Comparison of ENCODE assay signal across 11 mouse cellular contexts in the genomic region with DNA sequence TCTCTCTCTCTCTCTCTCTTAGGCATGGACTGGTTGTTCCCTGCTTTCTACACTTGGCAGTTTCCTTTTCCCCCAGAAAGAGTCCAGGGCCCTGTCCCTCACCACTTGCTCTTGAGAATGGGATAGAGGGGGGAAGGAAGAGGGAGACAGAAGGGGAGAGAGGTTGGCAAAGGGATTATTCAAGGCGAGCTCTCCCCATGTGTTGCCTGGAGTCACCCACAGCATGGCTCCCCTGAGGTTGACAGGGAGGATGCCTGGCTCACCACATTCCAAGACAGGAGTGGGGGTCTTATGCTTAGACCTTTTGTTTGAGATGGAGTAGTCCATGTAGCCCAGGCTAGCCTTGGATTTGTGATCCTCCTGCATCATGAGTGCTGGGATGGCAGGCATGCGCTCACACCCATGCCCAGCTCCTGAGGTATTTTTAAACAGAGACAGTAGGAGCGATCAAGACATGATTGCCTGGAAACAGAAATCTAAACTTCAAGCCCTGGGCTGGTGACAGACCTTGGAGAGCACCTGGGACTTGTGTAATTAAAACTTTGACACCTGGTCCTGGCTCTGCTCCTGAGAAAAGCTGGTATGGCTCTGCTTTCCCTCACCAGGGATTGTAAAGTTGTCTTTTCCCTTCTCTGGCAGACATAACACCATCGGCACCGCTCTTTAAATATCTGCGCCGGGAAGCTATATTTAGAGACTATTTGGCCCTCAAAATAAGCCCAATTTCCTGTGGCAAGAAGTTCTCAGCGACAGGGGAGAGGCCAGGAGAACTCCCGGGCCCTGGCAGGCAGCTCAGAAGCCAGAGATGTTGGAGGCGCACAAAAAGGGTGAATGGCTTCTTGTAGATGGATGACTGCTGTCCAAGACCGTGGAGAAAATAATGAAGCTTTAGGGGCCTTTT. TPM values are rescaled to one million over a fixed set of nuclear protein-coding genes. Genes with fewer than 3 reads are reported as not detected.
A peak's percentile ranks its signal among the peaks of the same experiment; 100 is the strongest.
DNase-seq lines count a peak whose midpoint lies in the region; ATAC-seq and TF ChIP-seq lines count a peak whose summit lies in the region.
"Had no signal": no experiment of that assay in that cellular context is flagged by ENCODE, and none has a peak within 500 bp of the region (broad histone marks: within the 10 kb centered on the region; RNA-seq: fewer than 3 reads in every experiment).

No protein-coding gene starts in this region.

- peaks cover 21% of the 10 kb centered on the region; the same call in 1 of the 2 replicates for H3K4me1 ChIP-seq in lung, embryonic 15.5 days
- H3K4me1 ChIP-seq in lung, adult 2 months (ENCODE audit: control insufficient read depth, insufficient read depth, low read length), result peaks cover 13% of the 10 kb centered on the region
- peaks cover 22% of the 10 kb centered on the region for H3K4me1 ChIP-seq in olfactory bulb, adult 2 months (ENCODE audit: control insufficient read depth, insufficient read depth, low read length)

- no peak for TF ChIP-seq POLR2A in lung, adult 2 months (IDR thresholded peaks at IDR 0.05; ENCODE audit: borderline replicate concordance, extremely low read depth, low read depth, low read length)
- no peak for TF ChIP-seq POLR2A in olfactory bulb, adult 2 months (IDR thresholded peaks at IDR 0.05; ENCODE audit: insufficient read depth, low read depth, low read length)

- H3K9ac ChIP-seq in lung, embryonic 15.5 days, result no peak overlapping the region
- H3K9ac ChIP-seq: hindbrain, embryonic 14.5 days; liver, embryonic 14.5 days had no signal

- H3K9me3 ChIP-seq in lung, embryonic 15.5 days, result no peaks in the 10 kb centered on the region

- WGBS in lung, embryonic 15.5 days, result 38% methylated on average over 11 of the region's 11 CpGs
- WGBS in lung, adult 2 months, result 30% methylated on average over 11 of the region's 11 CpGs
- WGBS in olfactory bulb, adult 2 months, result 23% methylated on average over 11 of the region's 11 CpGs

- peak; percentile 21 for DNase-seq in adrenal gland, postnatal 14 days
- no peak for DNase-seq in adrenal gland, postnatal 10 days
- no peak for DNase-seq in lung, adult 2 months
- peak; percentile 31 to 45 for DNase-seq in heart, postnatal 36 days
- no peak for DNase-seq in urinary bladder, adult 2 months (ENCODE audit: low spot score)
- DNase-seq: right cerebral cortex, postnatal 14 days had no signal

- TF ChIP-seq CTCF in lung, adult 2 months (IDR thresholded peaks at IDR 0.05; ENCODE audit: insufficient read depth, low read length), result no peak
- no peak for TF ChIP-seq CTCF in olfactory bulb, adult 2 months (IDR thresholded peaks at IDR 0.05; ENCODE audit: insufficient read depth, low read depth, low read length)

- ATAC-seq in lung, embryonic 15.5 days (ENCODE audit: borderline replicate concordance, extremely low read depth, low FRiP score, low TSS enrichment), result peak; percentile 23; the same call in 1 of the 2 replicates
- no peak for ATAC-seq in inflammation-experienced regulatory T-cells, adult 6 months

- no peak overlapping the region for H3K4me2 ChIP-seq in lung, embryonic 15.5 days
- H3K4me2 ChIP-seq: hindbrain, embryonic 14.5 days had no signal

- no peak overlapping the region for H3K4me3 ChIP-seq in lung, embryonic 15.5 days
- H3K4me3 ChIP-seq in lung, adult 2 months (replicated peaks; ENCODE audit: extremely low read depth, low read depth, low read length), result no peak overlapping the region
- H3K4me3 ChIP-seq in olfactory bulb, adult 2 months (ENCODE audit: insufficient read depth, low read depth, low read length), result no peak overlapping the region

- no peaks in the 10 kb centered on the region for H3K36me3 ChIP-seq in lung, embryonic 15.5 days

- intact Hi-C loops in heart, postnatal 36 days (cut with DNase I), result loop anchor here (2.0 kb wide), 1 partner anchor 20 kb away; the partner anchor contains the start of gene Hip1

- H3K27me3 ChIP-seq in lung, embryonic 15.5 days, result no peaks in the 10 kb centered on the region

- peak overlapping the region; percentile 30; the same call in 1 of the 2 replicates for H3K27ac ChIP-seq in lung, embryonic 15.5 days
- peak overlapping the region; percentile 43 for H3K27ac ChIP-seq in olfactory bulb, adult 2 months (ENCODE audit: insufficient read depth, low read depth, low read length)
- H3K27ac ChIP-seq: hindbrain, embryonic 14.5 days; liver, embryonic 14.5 days had no signal

RNA-seq across cellular contexts. Expression of gene Hip1, which starts 20.0 kb away (rescaled TPM):
- 31.1 and 38.5 TPM in 2 replicates for total RNA-seq in adrenal gland, postnatal 14 days (2021)
- 10 to 100 TPM; 33.7 to 39.3 TPM for total RNA-seq in adrenal gland, postnatal 10 days (2021)
- polyA plus RNA-seq in lung, embryonic 15.5 days (2015; fragmentation: Nextera tagmentation; extraction: Ambion mirVana), result 30.6 and 33.7 TPM in 2 replicates
- polyA plus RNA-seq in lung, adult 2 months (2012; rRNA removed), result 53.8 and 66.9 TPM in 2 replicates
- total RNA-seq in heart, postnatal 36 days (2021), result 10 to 100 TPM; 32.6 to 38.6 TPM
- polyA plus RNA-seq in olfactory bulb, adult 2 months (2012; ENCODE audit: insufficient read depth, insufficient read length, low replicate concordance, missing spikeins), result 69.9 TPM in 1 of 2 replicates, not detected in the other
- 25.3 and 33.6 TPM in 2 replicates for polyA plus RNA-seq in urinary bladder, adult 2 months (2012; rRNA removed)
- 10 to 100 TPM in 1 of 3 experiments, 1 to 10 TPM in 2; 5.2 to 45.4 (median 6.7) TPM for polyA plus RNA-seq in inflammation-experienced regulatory T-cells, adult 6 months (2017; shearing (Covaris generic))

RNA-seq across cellular contexts. Expression of gene Ccl26, which starts 38.5 kb away (rescaled TPM):
- total RNA-seq in adrenal gland, postnatal 14 days (2021), result not detected in 2 replicates
- not detected for total RNA-seq in adrenal gland, postnatal 10 days (2021)
- not detected in 2 replicates for polyA plus RNA-seq in lung, embryonic 15.5 days (2015; fragmentation: Nextera tagmentation; extraction: Ambion mirVana)
- polyA plus RNA-seq in lung, adult 2 months (2012; rRNA removed), result not detected in 2 replicates
- not detected for total RNA-seq in heart, postnatal 36 days (2021)
- polyA plus RNA-seq in olfactory bulb, adult 2 months (2012; ENCODE audit: insufficient read depth, insufficient read length, low replicate concordance, missing spikeins), result not detected in 2 replicates
- not detected in 2 replicates for polyA plus RNA-seq in urinary bladder, adult 2 months (2012; rRNA removed)
- polyA plus RNA-seq in inflammation-experienced regulatory T-cells, adult 6 months (2017; shearing (Covaris generic)), result not detected
- polyA plus RNA-seq: hindbrain, embryonic 14.5 days; liver, embryonic 14.5 days had no signal

RNA-seq across cellular contexts. Expression of gene Ccl24, which starts 47.9 kb away (rescaled TPM):
- total RNA-seq in adrenal gland, postnatal 14 days (2021), result 1.6 and 3.1 TPM in 2 replicates
- 1 to 10 TPM; 3.6 to 4.0 TPM for total RNA-seq in adrenal gland, postnatal 10 days (2021)
- 1.9 and 4.0 TPM in 2 replicates for polyA plus RNA-seq in lung, embryonic 15.5 days (2015; fragmentation: Nextera tagmentation; extraction: Ambion mirVana)
- 1.6 and 1.8 TPM in 2 replicates for polyA plus RNA-seq in lung, adult 2 months (2012; rRNA removed)
- 1 to 10 TPM; 1.4 to 2.7 TPM for total RNA-seq in heart, postnatal 36 days (2021)
- not detected in 2 replicates for polyA plus RNA-seq in olfactory bulb, adult 2 months (2012; ENCODE audit: insufficient read depth, insufficient read length, low replicate concordance, missing spikeins)
- polyA plus RNA-seq in urinary bladder, adult 2 months (2012; rRNA removed), result 12.1 and 16.2 TPM in 2 replicates
- polyA plus RNA-seq in inflammation-experienced regulatory T-cells, adult 6 months (2017; shearing (Covaris generic)), result not detected

Comparison
In these comparisons a context has a peak if more than half of its experiments do, and no peak if none do; other contexts are left out.
1. DNase-seq: peak in adrenal gland, postnatal 14 days (single experiment) and heart, postnatal 36 days (2 of 2); none in adrenal gland, postnatal 10 days (single experiment), lung, adult 2 months (single experiment) and urinary bladder, adult 2 months (single experiment).